Mouse (Mus musculus) cerebellum, adult 9-11 months (tissue): ENCODE data around the gene Rnf181.

Experiments
- DNase-seq: peaks from one replicate; pipeline ENCODE4 v3.0.0; 2022

Gene Rnf181

DNA sequence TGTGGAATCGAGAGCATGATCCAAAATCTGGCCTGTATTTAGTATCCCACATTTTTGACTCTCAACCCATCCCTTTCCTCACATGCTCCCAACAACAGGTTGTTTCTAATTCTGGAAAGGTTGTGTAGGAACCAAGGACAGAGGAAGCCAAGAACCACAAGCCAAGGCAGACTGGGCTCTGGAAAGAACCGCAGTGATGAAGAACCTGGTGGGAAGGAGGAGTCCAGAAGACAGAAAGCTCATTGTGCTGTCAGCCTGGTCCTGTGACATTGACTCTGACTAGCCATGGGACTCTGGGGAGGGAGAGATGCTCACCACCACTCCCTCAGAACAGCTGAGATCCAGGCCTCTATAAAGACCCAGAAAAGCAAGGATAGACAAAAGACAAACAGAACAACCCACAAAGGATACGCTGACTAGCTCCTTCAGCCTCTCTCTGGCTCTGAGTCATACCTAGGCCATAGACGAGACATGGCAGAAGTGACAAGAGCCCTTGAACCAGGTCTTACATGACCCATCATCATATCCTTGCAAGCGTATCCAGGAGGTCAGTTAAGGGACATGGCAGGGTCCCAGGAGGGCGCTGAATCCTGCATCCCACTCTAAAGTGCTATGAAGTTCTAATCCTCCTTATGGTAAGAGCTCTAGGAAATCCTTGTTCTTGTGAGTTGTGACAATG is 16.5 kb upstream of the Rnf181 start:
- no peak for DNase-seq

- no peak for DNase-seq
These were observed 15.7 kb upstream of the Rnf181 start for GRCm38 (mm10) chr6:72382494-72382893.

GRCm38 (mm10) chr6:72380131-72380770 is 13.5 kb upstream of the Rnf181 start, which contains the start of gene Vamp5:
Gene Vamp5 (minus strand): TSS chr6:72380468.
- DNase-seq = peak; percentile 32

GRCm38 (mm10) chr6:72379377-72380130 is 12.8 kb upstream of the Rnf181 start:
- no peak for DNase-seq

- DNase-seq = no peak
These were observed 11.9 kb upstream of the Rnf181 start for GRCm38 (mm10) chr6:72378510-72379234.

GRCm38 (mm10) chr6:72374820-72375563 is 8.2 kb upstream of the Rnf181 start:
- DNase-seq = no peak

DNA sequence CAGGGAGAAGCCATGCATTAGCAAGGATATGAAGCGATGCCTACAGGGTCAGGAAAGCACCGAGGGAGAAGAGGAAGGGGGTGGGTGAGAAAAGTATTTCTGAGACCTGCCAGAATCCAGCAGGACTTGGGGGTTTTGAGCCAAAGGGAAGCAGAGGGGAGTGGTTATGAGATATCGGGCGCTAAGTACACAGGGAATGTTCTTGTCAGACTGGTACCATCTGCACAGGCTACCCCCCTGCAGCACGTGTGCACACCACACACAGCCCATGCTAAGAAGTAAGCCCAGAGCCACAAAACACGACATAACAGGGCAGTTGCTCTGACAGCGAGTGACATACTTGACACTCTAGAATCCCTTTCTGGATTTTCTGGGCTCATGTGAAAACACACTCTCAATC is 7.5 kb upstream of the Rnf181 start:
- DNase-seq = no peak

DNA sequence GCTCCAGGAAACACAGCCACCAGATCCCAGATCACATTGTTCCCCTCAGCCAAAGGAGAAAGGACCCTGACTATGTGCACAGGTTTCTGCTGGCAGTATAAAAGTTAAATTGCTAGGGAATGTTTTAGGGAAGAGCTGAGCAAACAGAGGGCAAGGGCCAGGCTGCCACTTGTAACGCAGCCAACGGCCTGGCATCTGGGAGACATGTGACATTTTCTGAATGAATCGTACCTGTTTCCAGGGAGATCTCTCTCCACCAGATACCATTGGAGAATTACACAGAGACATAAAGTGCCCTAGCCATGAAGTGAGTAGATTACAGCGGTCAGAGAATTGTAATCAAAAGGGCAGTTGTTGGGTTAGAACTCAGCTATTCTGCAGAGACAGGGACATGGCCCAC is 6.4 kb upstream of the Rnf181 start:
- no peak for DNase-seq

DNA sequence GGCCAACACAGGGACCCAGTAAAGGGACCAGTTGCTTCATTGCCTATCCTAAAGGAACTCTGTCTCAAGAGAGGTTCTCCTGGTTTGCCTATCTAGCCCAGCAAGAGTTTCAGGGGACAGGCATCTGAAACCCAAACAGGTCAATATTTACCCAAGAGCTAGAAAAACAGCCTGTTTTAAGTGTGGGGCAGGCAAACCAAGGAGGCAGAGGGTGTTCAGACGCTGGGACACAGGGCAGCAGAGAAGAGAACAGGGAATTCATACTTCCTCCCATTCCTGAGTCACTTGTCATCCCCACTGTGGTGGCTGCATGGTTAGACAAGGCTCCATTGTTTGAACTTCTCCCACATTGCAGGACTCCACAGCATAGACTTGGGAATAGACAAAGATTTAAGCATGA is 4.8 kb upstream of the Rnf181 start:
- no peak for DNase-seq

GRCm38 (mm10) chr6:72371147-72371546 is 4.4 kb upstream of the Rnf181 start:
- DNase-seq = no peak

DNA sequence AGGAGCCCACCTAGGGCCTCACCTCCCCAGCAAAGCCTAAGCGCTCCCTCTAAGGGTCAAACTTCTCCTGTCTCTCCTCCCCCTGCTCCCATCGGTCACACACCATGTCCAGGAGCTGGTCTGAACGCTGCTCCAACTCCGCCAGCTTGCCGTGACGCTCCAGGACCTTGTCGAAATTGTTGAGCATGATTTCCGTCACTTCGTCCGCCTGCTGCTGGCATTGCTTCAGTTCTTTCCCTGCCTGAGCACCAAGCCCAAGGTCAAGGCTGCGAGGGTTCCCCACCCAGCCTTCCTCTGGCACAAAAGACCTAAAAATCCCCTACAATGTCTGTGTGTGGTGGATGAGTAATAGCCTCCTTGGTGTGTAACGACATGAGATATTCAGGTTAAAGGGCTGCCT is 3.3 kb upstream of the Rnf181 start:
- no peak for DNase-seq

- DNase-seq = no peak
These were observed 2.8 kb upstream of the Rnf181 start for GRCm38 (mm10) chr6:72369557-72369956.

DNA sequence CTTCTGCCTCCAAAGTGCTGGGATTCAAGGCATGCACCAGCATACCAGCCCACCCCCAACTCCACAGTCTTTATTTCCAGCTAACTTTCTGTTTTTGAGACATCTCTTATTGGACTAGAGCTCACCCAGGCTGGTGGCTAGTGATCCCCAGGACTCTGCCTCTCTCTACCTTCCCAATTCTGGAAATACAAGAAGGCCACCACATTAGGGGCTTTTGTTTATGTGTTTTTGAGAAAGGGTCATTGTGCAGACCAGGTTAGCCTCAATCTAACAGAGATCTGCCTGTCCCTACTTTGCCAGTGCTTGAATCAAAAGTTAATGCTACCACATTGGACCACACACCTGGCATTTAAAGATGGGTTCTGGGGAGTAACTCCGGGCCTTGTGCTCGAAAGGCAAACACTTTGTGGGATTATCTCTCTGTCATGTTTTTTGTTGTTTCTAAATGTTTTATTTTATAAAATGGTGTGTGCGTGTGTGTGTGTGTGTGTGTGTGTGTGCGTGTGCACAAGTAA is 761 bp upstream of the Rnf181 start:
- DNase-seq = no peak

GRCm38 (mm10) chr6:72366304-72366703 is 452 bp downstream of the Rnf181 start:
- no peak for DNase-seq

- DNase-seq = no peak
These were observed 1.8 kb downstream of the Rnf181 start for GRCm38 (mm10) chr6:72364985-72365384.

DNA sequence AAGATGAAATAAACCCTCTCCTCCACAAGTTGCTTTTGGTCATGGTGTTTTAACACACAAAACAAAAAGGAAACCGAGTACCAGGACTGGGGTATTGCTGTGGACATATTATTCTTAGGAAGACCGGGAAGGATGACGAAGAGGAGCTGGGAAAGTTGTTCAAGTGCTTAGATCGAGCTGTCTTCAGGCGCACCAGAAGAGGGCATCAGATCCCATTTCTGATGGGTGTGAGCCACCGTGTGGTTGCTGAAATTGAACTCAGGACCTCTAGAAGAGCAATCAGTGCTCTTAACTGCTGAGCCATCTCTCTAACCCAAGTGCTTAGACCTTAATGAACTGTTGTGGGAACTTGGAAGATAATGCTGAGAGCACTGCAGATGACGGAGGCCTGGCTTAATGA is 2.7 kb downstream of the Rnf181 start:
- DNase-seq = no peak

GRCm38 (mm10) chr6:72362132-72363028 is 4.4 kb downstream of the Rnf181 start:
- peak; percentile 98 for DNase-seq

DNA sequence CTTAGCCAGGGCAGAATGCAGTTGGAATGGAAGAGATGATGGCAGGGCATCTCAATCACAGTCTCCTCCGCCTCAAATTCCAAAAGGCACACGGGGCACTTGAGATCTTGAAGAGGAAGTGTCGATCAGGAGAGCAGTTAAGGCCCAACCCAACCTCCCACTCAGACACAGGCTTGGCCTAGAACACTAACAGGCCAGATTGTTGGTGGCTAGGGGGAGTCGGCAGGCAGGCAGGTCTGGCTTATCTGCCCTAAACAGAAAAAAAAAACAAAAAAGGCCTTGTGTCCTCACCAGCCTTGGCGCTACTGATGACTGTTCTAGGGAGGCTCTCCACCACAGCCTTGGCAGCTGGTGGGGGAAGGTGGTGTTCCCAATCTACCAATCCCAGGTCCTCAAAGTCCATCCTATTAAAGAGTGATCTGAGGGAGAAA is 5.6 kb downstream of the Rnf181 start:
- peak; percentile 30 for DNase-seq

- peak; percentile 50 for DNase-seq
These were observed 6.2 kb downstream of the Rnf181 start for GRCm38 (mm10) chr6:72360599-72360935.

GRCm38 (mm10) chr6:72359891-72360598 is 6.7 kb downstream of the Rnf181 start:
- no peak for DNase-seq

- DNase-seq = peak; percentile 29
These were observed 7.4 kb downstream of the Rnf181 start for GRCm38 (mm10) chr6:72359343-72359742.
